Mouse (Mus musculus) thymus, postnatal 25 days (tissue): Measurements from ENCODE around the gene Cdhr4.

Experiments
- DNase-seq: peaks from one replicate; pipeline ENCODE4 v3.0.0; 2022

Gene Cdhr4

GRCm38 (mm10) chr9:107992197-107992596, at the start of gene Cdhr4:
Gene Cdhr4 (plus strand): TSS chr9:107992497.
- no peak for DNase-seq

- DNase-seq = no peak
These were observed 44.8 kb upstream of the Cdhr4 start for GRCm38 (mm10) chr9:107947241-107948194.

GRCm38 (mm10) chr9:107949184-107949921, 42.9 kb upstream of the Cdhr4 start:
- no peak for DNase-seq

- DNase-seq = no peak
These were observed 42.4 kb upstream of the Cdhr4 start, which contains the start of gene Traip for GRCm38 (mm10) chr9:107949922-107950235. Gene Traip (plus strand): TSS chr9:107950136.

GRCm38 (mm10) chr9:107950460-107951355, 41.6 kb upstream of the Cdhr4 start:
- peak; percentile 87 for DNase-seq

DNA sequence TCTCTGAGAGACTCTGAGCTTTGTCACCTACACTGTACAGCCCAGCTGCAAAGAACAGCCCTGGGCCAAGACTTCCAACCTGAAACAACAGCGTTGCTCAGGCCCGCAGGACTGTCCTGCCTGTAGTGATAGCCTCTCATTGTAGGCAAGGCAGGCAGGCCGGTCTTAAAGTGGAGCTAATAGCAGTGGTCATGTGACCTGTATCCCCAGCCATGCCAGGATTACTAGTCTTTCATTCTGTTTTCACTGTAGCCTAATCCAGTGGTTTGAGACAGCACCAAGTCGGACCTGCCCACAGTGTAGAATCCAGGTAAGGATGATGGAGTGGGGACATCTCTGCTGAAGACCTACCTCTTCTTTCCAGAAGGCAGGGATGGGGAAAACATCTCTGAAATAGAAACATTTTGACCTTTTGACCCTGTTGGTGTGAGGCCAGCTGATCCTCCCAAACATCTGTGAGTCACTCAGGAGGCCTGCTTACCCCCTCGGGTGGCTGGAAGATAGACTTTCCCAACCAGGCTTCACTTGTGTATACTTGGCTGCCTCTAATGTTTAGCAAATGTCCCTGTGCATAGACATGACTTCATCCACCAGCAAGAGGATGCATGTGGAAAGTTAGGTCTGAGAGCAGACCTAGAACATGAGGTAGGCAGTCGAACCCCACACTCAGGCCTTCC, 36.5 kb upstream of the Cdhr4 start:
- DNase-seq = no peak

DNA sequence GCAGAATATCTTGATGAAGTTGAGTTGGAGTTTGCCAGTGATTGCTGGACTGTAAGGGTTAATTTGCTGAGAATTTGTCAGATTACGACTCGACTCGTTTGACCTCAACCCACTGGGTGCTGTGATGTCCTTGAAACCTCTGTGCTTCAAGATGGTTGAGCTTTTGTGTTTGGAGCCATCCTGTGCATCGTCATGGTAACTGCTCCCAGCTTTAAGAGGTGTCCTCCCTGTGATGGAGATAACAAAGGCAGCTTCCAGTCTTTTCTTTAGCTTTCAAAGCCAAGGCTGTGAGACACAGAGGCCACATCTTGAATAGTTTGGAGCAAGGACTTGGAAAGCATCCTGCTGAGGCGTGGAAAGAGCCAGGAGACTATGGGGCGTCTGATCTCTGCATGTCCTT, 35.2 kb upstream of the Cdhr4 start:
- no peak for DNase-seq

DNA sequence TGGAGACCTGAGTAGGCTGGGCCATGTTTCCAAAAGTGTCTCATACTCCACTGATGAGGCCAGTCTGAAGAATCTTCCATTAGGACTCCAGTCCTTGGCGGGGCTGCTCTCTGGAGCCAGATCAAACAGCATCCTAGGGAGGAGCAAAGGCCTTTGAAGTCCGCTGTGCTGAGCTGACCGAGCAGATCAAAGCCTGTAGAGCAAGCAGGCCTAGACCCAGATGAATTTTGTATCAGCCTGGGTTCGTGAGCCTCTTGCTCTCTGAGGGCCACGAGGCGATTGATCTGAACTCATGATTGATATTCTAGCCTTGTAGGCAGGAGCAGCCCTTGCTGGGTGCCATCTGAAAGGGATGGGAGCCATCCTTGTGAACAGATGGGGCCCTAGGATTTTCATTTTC, 32.4 kb upstream of the Cdhr4 start:
- no peak for DNase-seq

DNA sequence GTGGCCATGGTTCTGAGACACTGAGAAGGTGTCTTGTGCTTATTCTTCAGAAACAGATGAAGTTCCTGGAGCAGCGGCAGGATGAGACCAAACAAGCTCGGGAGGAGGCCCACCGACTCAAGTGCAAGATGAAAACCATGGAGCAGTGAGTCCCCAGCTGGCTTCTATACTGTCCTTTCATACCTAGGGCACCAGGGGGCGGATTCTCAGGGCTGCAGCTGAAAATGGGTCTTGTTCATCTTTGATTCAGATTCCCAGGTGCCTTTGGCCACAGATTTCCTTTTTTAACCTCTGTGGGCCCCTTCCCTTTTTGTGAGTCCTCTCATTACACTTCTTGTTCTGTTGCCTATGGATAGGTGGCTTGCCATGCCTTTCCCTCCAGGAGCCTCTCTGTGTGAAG, 31.4 kb upstream of the Cdhr4 start:
- peak; percentile 19 for DNase-seq

- DNase-seq = no peak
These were observed 30.9 kb upstream of the Cdhr4 start for GRCm38 (mm10) chr9:107961351-107961762.

DNA sequence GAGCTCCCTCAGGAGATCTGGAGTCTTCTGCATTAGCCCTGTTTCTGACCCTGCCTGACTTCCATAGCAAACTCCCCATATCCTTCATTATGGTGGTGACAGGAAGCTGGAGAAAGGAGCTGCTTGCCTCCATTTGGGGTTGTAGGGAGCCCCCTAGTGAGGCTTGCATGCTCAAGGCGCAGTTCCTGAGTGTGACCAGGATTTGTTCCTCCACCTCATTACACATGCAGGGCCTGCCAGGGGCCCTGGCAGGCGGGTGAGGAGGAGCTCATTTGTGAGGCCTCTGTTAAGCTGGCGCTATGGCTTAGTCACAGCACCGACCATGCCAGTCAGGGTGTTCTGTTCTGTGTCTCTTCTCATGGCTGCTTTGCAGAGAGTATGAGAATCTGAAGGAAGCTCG, 30.4 kb upstream of the Cdhr4 start:
- DNase-seq = peak; percentile 24

- DNase-seq = no peak
These were observed 29.4 kb upstream of the Cdhr4 start for GRCm38 (mm10) chr9:107962916-107963315.

GRCm38 (mm10) chr9:107963700-107964099, 28.6 kb upstream of the Cdhr4 start:
- DNase-seq = peak; percentile 72

- DNase-seq = no peak
These were observed 27.6 kb upstream of the Cdhr4 start for GRCm38 (mm10) chr9:107964681-107965080.

GRCm38 (mm10) chr9:107966676-107967075, 25.6 kb upstream of the Cdhr4 start:
- DNase-seq = no peak

GRCm38 (mm10) chr9:107967437-107967836, 24.9 kb upstream of the Cdhr4 start:
- no peak for DNase-seq

DNA sequence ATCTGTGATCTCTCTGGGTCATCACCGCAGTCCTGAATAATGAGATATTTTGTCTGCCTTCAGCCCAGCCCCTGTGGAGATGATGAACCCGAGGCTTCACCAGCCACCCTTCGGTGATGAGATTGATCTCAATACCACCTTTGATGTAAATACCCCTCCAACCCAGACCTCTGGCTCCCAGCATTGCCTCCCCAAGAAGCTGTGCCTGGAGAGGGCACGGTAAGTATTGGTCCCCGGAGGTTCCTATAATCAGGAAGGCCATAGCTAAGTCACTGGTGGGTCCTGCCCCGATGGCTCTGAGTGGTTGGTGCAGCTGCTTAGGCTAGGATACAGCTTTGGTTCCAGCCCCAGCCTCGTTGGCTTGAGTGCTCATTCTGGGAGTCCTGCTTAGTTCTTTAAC, 23.8 kb upstream of the Cdhr4 start:
- no peak for DNase-seq

DNA sequence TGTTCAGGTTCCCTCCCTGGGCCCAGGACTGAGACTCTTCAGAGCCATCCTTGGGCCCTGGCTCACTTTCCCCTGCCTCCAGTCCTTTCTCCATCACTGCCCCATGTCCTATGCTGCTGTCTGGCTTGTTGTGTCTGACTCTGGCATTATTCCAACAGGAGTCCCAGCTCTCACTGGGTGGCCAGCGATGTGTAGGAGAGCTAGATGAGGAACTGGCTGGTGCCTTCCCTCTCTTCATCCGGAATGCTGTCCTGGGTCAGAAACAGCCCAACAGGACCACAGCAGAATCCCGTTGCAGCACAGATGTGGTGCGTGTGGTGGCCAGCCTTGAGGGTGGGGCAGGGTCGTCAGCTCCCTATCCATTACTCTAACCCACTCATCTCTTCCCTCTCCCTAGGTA, 22.0 kb upstream of the Cdhr4 start:
- DNase-seq = no peak

- no peak for DNase-seq
These were observed 20.4 kb upstream of the Cdhr4 start for GRCm38 (mm10) chr9:107971690-107972541.

DNA sequence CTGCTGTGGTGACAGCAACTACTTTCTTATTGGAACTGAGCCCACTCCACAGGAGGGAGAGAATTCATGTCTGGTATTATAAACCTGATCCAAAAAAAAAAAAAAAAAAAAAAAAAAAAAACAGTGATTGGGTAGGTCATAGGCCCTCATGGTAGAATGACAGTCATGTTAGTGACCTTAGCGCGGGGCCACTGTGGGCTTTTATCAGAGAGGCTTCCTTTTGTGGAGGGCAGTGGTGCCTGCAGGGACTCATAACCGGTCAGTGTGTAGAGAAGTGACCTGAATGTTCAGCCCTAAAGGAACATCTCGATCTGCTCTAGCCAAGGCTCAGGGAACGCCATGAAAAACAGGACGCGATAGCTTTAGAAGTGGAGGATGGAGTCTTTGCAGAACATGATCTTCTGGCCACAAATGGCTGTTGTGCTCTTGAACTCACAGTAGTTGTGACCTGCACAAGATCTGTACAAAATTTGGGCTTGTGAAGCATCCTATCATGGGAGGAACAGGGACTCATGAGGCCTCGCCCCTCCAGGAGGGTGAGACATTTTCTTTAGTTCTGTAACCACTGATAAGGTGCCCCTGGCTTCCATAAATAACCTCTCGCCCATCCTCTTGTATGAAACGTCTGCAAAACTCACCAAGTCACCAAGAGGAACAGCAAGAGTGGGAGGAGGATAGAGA, 17.7 kb upstream of the Cdhr4 start:
- DNase-seq = no peak
